Mouse (Mus musculus): ENCODE data around the gene Tspoap1.

The Tspoap1 gene

DNA sequence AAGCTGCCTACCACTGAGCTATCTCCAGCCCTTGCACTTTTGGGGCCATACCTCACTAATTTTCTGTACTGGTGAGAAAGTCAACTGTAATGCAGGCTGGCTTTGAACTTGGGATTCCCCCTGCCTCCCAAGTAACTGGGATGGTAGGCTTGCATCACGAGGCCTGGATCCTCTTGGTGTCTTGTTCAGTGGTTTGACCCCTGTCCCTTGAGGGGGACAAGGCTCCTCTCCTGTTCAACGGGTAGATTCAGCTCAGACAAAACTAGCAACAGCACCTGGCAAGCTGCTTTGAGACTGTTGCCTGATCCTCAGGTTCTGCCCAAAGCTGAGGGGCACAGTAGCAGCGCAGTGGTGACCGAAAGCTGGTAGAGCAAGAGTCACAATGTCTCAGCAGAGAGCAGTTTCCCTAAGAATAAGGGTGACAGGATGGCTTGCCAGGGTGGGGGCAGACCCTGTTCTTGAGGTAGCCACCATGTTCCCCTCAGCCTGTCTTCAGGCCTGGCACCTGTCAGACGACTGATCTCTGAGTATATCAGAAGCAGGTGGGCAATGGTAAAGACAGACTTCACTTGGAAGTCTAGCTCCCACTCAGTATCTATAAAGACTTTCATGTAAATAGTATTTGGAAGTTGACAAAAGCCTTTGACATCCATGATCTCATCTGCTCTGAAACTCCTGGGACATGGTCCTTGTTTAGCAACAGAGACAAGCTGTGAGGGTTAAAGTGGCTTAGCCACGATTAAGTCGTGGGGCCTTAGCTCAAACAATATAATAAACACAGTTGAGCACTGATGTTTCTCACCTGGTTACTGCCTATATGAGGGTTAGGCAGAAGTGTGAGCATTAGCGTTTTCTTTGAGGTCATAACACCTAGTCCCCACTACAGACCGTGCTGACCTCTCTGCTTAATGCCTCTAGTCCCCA lies 14.4 kb upstream of the Tspoap1 start:
- DNase-seq: no peak

DNA sequence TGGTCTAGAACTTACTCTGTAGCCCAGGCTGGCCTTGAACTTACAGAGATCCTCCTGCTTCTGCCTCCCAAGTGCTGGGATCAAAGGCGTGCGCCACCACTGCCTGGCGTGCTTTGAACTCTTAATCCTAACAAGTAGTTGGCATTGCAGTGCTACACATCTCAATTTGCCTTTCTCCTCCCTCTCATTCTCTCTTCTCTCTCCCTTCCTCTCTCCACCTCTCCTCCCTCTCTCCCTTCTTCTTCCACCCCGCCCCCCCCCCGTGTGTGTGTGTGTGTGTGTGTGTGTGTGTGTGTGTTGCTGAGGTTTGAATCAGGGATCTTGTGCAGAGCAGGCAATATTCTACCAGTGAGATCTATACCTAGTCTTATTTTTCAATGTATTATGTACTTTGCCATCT lies 13.0 kb upstream of the Tspoap1 start:
- DNase-seq: no peak

DNA sequence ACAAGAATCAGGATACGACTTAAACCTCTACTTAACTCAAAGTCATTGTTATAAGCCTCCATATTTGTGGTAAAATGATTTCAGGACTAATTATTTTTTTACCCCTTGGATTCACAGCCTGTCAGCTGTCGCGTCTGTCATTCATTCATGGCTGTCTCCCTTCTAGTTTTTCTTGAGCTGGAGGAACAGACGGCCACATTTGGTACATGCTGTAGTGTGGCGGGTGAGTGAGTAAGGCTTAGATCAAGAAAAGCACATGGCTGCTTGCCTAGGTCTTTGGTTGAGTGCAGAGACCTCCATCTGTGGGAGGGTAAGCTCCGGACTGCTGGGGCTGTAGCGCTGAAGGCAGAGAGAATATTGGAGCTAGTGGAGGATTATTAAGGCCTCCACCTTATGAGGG lies 12.6 kb upstream of the Tspoap1 start:
- DNase-seq: no peak

DNA sequence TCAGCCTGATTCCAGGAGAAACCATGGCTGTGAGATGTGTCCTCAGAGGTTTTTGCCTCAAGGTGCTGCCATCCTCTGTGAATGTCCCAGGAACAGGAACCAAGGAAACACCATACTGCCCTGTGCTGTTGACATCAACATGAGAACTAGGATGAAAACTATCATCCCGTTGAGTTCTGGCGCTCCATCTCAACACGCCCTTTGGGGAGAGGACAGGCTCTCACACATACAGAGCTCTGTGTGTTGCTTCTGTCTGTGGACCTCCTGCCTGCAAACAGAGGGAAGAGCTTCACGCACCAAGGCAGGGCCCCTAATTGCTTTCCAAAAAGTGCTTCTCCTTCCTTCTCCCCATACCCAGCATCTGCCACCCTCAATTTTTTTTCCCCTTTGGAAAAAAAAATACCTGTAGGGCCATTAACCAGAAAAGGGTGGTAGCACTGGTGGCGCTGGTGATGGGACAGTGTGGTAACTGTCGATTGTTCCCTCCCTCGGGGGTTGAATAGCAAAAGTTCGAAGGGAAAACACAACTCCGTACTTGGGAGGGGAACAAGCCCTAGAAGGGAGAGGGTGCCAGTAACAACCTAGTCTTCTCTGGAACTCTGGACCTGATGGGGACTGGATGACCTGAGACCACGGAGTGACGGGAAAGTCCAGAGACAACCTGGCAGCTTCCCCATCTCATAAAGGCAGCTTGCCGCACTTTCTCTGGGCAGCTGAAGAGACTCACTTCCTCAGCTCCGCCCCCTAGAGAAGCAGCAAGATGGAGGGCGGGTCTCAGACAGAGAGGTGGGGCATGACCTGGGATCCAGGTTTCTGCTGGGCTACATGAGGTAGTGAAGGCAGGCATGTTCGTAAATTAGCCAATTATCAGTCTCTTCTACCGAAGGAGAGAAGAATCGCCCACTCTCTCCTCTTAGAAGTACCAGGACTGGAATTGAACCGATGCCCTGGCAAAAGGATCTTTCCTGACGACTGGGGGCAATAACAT lies 11.9 kb upstream of the Tspoap1 start:
- DNase-seq: peak; percentile 16

DNA sequence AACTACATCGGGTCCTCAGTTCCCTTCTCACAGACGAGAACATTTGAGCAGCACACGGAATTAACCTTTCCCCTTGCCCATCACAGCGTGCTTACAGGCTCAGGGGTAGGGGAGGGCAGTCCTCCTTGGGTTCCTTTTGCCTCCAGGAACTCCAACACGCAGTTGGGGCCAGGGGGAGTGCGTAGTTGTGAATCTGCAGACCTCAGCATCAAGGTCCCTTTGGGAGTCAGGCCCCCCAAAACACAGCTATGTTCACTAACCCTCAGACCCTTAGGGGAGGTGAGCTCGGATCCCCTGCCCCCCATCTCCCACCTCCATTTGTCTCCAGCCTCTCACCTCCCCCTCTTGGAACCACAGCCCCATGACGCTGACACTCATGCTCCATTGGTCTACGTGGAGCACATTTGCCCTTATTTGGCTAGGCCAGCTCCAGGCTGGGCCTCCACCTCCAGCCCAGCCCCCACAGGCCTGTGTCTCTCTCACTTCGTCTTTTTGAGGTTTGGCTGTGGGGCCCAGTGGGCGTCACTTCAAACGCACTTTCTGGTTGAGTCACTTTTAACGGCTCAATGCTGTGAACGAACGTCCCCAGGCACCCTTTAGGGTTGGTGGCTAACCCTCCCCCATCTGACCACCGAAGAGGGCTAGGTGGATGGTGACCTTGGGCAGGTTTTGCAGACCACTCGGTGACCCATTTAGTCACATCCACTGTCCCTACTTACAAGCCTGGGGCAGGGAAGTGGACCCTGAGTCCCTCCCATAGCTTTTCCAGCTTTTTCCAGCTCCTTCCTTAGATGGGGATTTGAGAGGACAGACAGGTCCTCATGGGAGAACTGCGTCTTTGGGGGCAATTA lies 10.9 kb upstream of the Tspoap1 start:
- DNase-seq: no peak

DNA sequence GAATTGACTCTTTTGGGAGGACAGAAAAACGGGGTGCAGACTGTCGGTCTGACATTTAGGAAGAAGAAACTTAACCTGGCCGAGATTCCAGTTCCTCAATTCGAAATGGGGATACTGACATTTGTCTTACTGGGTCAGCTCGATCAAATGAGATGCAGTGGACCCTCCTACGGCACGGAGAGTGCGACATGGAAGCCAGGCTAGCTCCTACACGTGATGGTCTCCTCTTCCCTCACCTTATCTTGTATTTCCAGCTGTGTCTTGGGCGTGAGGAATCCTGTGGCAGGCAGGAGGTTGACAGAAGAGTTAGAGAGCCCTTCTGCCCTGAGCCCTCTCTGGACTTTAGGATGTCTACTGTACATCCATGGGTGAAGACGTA lies 10.3 kb upstream of the Tspoap1 start:
- no peak for DNase-seq

DNA sequence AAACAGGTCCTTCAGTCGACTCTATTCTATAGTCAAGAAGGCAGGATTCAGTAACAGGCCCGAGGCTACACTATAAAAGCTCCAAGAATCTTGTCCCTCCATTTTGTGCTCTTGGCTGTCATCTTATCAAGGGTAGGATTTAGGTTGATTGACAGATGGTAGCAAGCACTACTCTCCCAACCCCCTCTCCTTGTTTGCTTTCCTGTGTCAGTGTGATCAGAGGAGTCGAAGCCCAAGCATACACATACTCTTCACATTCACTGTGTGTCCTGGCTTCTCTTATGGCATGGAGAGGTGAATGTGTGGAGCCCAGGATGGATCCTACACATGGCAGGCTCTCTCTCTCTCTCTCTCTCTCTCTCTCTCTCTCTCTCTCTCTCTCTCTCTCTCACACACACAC lies 9.8 kb upstream of the Tspoap1 start:
- no peak for DNase-seq

DNA sequence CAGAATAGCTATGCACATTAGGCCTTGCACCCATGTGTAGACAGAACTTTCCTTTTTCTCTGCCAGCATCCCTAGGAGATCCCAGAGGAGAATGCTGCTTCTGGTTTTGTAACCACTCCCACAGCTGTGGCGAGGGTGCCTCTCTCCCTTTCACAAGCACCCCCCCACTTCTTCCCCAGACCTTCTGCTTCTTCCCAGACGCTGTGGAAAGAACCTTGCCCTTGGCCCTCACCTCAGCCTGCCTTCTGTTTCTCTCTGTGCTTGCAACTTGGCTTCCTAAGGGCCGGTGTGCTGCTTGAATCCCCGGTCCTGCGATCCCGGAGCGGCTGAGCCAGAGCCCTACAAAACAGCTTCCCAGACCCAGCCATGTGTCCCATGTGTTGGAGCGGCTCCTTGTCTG lies 9.3 kb upstream of the Tspoap1 start:
- DNase-seq: no peak

DNA sequence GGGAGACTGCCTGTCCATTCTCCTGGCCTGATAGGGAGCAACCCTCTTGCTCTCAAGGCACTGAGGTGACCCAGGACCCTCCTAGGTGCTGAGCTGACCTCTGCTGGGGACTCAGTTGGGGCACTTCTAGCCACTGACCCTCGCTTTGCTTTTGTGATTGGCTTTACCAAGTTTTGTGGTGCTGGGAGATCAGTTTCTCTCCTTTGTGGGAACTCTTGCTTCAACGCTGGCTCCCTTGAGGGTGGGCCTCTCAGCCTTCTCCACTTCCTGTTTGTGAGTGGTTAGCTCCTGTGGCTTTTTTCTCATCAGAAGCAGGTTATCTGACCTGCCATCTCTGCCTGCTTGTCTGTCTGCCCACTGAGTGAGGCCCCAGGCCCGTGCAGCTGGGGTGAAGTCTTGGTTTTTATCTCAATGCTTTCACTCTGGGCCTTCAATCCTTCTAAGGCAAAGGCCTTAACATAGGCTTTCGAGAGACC lies 8.8 kb upstream of the Tspoap1 start:
- DNase-seq: no peak

DNA sequence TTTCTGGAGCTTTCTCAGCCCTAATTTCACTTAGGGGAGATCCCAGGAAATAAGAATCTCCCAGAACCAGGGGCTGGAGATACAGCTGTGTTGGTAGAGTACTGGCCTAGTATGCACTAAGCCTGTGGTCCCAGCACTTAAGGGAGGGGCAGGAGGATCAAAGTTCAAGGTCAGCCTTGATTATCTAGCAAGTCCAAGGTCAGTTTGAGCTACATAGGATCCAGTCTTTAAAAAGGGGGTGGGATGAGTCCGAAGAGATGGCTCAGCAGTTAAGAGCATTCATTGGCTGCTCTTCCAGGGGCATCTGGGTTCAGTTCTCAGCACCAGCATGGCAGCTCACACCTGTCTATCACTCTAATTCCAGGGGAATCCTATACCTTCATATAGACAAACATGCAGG lies 8.0 kb upstream of the Tspoap1 start:
- no peak for DNase-seq

DNA sequence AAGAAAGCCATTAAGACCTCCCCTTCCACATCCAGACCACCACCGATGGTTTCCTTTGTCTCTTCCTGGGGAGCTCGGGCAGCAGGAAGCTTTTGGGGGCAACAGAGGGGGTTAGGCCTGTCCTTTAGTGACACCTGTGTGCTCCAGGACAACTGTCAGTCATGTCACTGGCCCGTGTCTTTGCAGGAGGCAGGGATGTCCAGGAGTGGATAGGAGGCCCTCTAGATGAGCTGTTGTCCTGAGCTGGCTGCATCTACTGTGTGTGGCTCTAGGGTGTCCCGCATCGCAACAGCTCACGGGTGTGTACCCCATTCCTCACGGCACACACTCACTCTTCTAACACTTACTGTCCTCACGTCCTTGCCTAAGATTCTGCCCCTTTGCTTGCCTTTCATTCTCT lies 7.1 kb upstream of the Tspoap1 start:
- DNase-seq: no peak

DNA sequence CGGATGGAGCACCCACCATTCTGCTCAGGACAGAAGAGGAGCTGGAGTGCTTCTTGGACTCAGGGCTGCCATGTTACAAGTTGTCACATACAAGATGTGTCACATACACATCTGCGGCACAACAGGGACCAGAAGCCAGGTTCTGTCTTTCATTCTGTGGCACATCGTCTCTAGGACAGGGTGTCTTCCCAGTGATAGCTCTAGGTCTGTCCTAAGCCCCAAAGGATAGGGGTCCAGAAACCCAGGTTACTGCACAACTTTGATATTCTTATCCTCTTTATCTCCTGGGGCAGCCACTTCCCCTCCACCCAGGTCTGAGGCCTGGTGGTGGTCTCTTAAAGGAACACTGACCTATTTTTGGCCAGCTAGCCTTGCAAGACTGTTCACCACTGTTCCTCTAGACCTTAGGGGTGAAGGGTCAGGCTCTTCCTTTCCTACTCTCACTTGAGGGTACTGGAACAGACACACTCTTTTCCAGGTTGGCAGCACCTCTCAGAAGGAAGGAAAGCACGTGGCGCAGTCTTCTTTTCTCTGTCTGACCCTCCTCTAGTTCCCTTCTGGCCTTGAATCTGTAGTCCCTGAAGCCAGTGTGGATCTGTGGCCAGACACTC lies 6.3 kb upstream of the Tspoap1 start:
- no peak for DNase-seq

DNA sequence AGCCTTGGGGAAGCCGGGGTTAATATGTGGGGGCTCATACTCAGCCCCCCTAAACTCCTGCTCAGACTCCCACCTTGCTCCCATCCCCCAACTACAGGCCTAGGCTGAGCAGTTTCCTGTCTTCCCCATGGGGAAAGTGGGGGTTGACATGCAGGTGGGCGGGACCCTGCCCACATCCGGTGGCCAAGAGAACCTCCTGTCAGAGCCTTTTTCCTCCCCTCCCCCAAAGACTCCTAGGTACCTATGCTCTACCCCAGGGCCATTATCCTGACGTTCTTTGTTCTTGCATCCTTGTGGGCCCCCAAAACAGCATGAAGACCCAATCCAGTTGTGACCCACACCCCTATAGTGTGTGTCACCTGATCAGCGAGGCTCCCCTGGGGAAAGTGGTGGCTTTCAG lies 5.7 kb upstream of the Tspoap1 start:
- DNase-seq: no peak

DNA sequence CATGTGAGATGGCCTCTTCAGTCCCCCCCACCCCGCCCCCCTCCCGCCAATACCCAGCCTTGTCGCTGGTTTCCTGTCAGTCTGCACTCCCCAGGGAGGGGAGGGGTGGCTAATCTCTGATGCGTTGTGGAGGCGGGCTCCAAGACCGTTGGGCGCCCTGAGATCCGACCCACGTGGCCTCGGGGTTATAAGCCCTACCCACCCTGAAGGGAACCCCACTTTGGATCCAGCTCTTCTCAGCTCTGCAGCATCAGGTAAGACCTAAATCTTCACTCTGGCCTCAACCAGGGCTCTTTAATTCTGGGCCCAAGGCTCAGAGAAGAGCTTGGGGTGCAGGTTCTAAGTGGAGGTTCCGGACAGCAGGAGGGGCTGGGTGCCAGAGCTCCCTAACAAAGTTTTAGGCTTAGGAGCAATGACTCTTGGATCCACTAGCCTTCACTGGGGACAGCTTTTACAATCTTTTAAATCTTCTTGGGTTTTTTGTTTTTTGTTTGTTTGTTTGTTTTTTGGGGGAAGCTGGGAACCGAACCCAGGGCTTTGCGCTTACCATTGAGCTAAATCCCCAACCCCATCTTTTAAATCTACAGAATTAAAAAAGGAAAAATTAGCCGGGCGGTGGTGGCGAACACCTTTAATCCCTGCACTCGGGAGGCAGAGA lies 4.9 kb upstream of the Tspoap1 start:
- DNase-seq: no peak

DNA sequence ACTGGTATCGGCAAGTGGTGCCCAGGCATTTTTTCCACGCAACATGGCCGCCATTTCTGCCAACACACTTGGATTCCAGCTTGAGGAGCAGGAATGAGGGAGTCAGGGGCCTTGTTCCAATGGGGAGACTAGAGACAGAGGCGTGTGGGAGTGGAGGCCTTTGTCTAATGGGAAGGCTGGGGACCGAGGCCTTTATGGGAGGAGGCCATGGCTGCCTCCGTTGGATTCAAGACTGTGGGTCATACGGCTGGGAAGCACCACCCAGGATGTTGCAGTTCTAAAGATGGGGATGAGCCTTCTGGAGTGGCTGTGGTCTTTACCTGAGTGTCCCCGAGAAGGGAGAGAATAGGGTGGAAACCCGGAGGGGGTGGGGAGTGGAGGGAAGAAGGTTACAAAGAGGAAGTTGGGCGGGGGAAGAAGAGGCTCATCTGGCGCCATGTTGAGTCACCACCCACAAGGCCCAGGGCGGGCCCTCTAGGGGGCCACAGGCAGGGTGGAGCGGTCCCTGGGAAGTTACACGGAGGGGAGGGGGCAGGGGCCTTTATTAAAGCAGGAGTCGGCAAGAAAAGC lies 4.0 kb upstream of the Tspoap1 start:
- no peak for DNase-seq

DNA sequence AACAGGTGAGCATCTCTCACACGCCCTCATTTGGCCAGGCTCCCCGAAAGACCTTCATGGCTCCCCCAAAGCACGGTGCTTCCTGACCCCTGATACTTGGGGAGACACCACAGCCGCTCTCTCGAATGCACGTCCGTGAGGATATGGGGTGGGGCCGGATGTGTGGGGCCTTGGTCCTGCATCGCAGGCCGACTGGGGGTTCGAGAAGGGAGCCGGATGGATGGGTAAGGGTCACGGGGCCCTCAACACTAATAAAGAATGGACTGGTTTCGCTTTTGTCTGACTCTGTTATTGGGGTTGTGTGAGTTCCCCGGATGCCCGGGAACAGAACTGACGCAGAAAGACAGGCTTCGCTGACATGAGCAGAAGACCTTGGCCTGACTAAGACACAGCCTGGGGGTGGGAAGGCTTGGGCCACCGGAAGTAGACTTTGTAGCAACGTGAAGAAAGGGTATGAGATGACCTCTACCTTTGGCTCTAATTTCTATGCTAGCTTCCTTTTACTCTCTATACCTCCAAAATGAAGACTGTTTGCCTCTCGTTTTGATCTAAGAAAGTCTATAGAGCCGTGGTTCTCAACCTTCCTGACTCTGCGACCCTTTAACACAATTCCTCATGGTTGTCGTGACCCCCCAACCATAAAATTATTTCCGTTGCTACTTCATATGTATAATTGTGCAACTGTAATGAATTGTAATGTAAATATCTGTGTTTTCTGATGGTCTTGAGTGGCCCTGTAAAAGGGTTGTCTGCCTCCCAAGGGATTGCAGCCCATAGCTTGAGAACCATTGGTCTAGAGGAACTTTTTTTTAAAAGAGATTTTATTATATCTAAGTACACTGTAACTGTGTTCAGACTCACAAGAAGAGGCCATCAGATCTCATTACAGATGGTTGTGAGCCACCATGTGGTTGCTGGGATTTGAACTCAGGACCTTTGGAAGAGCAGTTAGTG lies 3.1 kb upstream of the Tspoap1 start:
- DNase-seq: no peak

DNA sequence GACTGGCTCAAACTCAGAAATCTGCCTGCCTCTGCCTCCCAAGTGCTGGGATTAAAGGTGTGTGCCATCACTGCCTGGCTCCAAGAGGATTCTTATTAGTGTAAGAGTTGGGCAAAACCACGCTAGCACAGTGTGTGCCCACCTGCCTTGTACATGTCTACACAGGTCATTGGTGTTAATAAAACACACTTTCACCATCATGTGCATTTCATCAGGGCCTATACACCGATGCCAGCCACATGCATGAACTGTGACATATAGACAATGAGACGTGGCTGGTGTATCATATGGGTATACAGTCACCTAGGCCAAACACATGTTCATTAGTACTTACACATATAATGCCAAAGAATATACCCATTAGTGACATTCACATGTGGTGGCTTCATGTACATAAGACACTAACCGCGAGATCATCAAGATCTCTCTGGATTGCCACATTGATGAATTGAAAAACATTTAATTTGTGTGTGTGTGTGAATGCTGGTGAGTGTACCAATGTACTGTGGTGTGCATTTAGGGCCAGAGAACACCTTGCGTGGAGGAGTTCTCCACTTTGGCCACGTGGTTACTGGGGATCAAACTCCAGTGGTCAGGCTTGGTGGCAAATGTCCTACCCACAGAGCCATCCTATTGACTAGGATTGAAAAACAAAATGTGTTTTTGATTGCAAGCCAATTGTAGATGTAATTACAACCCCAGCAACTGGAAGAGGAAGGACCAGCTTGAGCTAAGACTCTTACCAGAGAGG lies 2.0 kb upstream of the Tspoap1 start:
- no peak for DNase-seq

DNA sequence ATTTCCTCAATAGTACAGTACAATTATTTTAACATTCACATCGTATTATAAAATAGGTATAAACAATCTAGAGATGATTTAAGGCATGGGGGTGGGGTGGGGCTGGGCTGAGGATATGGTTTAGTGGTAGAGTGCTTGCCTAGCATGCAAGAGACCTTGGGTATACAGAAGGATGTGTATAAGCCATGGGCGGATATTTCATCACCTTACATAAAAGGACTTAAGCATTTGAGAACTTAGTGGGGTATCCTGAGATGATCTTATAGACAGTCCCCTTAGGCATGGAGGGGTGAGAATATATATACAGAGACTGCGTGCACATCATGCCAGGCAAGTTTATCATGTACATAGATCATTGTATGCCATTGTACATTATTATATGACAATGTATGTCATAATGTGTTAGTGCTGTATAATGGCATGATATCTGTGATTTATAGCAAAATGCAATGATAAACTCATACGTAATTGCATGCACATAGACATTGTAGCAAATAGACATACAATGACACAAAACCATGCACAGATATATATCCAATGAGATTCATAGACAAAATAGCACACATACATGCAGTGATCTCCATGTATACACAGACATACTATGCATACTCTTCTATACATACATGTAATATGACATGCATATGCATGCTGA lies 1.3 kb upstream of the Tspoap1 start:
- DNase-seq: no peak

DNA sequence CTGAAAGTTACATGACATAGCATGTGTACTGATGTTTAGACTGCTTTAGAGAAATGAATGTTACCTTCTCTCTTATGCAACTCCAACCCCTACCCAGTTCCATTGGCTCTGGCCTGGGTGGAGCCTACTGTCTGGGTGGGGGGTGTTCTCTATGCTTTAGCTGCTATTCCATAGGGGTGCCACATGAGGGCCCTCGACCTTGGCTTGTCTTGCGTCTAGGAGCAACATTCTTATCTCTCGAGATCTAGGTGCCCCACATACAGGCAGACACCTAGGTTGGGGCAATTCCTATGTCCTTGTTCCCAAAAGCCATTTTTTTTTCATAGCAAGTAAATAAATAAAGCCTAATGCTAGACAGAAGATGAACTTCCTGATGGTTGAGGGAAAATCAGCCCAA lies 734 bp upstream of the Tspoap1 start:
- no peak for DNase-seq

All from kidney, adult 18-20 months (tissue).